Mouse (Mus musculus): ENCODE measurements at regions not wholly inside any gene's neighbourhood (a gene's known extent, or its start where the extent isn't known, plus 50 kb on each side); places are given as distances from the start of the nearest gene placed in this dataset.

GRCm38 (mm10) chr15:62698559-62698958 is 1146.4 kb downstream of the Gsdmc2 start:
- Histone ChIP-seq H3K27ac (ENCODE audit: low read depth) (no peak overlapping the region), H3K27me3 (ENCODE audit: insufficient read depth, low read length) (no peaks in the 10 kb centered on the region), H3K4me2 (ENCODE audit: low read depth, low read length) (no peak overlapping the region), H3K36me3 (replicated peaks; ENCODE audit: insufficient read depth, low read length) (no peaks in the 10 kb centered on the region), H3K4me1 (ENCODE audit: insufficient read depth) (no peaks in the 10 kb centered on the region), H3K9me3 (ENCODE audit: low read length) (no peaks in the 10 kb centered on the region), H3K4me3 (ENCODE audit: low read depth, low read length) (no peak overlapping the region), H3K9ac (replicated peaks) (no peak overlapping the region)
- DNase-seq (no peak), ATAC-seq (no peak)
- TF ChIP-seq CTCF (IDR thresholded peaks at IDR 0.05; ENCODE audit: low read depth) (no peak), EP300 (IDR thresholded peaks at IDR 0.05; ENCODE audit: low read depth) (no peak)
- WGBS (ENCODE audit: insufficient replicate concordance): 43% methylated on average over 1 of the region's 1 CpGs

- no peaks in the 10 kb centered on the region for H3K36me3 ChIP-seq (replicated peaks; ENCODE audit: insufficient read depth, low read length)
- ATAC-seq: no peak
- H3K9me3 ChIP-seq (ENCODE audit: low read length): no peaks in the 10 kb centered on the region
- no peak for DNase-seq
- no peak overlapping the region for H3K4me2 ChIP-seq (ENCODE audit: low read depth, low read length)
- no peaks in the 10 kb centered on the region for H3K27me3 ChIP-seq (ENCODE audit: insufficient read depth, low read length)
- H3K4me3 ChIP-seq (ENCODE audit: low read depth, low read length): no peak overlapping the region
- TF ChIP-seq EP300 (IDR thresholded peaks at IDR 0.05; ENCODE audit: low read depth) (no peak), CTCF (IDR thresholded peaks at IDR 0.05; ENCODE audit: low read depth) (no peak)
- no peak overlapping the region for H3K27ac ChIP-seq (ENCODE audit: low read depth)
- 66% methylated on average over 3 of the region's 3 CpGs for WGBS (ENCODE audit: insufficient replicate concordance)
- H3K9ac ChIP-seq (replicated peaks): no peak overlapping the region
- H3K4me1 ChIP-seq (ENCODE audit: insufficient read depth): no peaks in the 10 kb centered on the region
Measured at GRCm38 (mm10) chr15:62694734-62695133, 1150.2 kb downstream of the Gsdmc2 start.

- Histone ChIP-seq H3K9me3 (ENCODE audit: low read length) (no peaks in the 10 kb centered on the region), H3K36me3 (replicated peaks; ENCODE audit: insufficient read depth, low read length) (no peaks in the 10 kb centered on the region), H3K27me3 (ENCODE audit: insufficient read depth, low read length) (no peaks in the 10 kb centered on the region), H3K4me2 (ENCODE audit: low read depth, low read length) (no peak overlapping the region), H3K9ac (replicated peaks) (no peak overlapping the region), H3K4me3 (ENCODE audit: low read depth, low read length) (no peak overlapping the region), H3K27ac (ENCODE audit: low read depth) (no peak overlapping the region), H3K4me1 (ENCODE audit: insufficient read depth) (no peaks in the 10 kb centered on the region)
- DNase-seq (no peak), ATAC-seq (no peak)
- 85% methylated on average over 9 of the region's 10 CpGs for WGBS (ENCODE audit: insufficient replicate concordance)
- TF ChIP-seq EP300 (IDR thresholded peaks at IDR 0.05; ENCODE audit: low read depth): no peak
Measured at GRCm38 (mm10) chr15:62693671-62694070, 1151.3 kb downstream of the Gsdmc2 start.

- no peak overlapping the region for H3K9ac ChIP-seq (replicated peaks)
- no peak overlapping the region for H3K4me3 ChIP-seq (ENCODE audit: low read depth, low read length)
- TF ChIP-seq EP300 (IDR thresholded peaks at IDR 0.05; ENCODE audit: low read depth) (no peak), CTCF (IDR thresholded peaks at IDR 0.05; ENCODE audit: low read depth) (no peak)
- WGBS (ENCODE audit: insufficient replicate concordance): 79% methylated on average over 4 of the region's 4 CpGs
- H3K27ac ChIP-seq (ENCODE audit: low read depth): no peak overlapping the region
- H3K36me3 ChIP-seq (replicated peaks; ENCODE audit: insufficient read depth, low read length): no peaks in the 10 kb centered on the region
- no peaks in the 10 kb centered on the region for H3K27me3 ChIP-seq (ENCODE audit: insufficient read depth, low read length)
- H3K9me3 ChIP-seq (ENCODE audit: low read length): no peaks in the 10 kb centered on the region
- ATAC-seq: no peak
- H3K4me2 ChIP-seq (ENCODE audit: low read depth, low read length): no peak overlapping the region
- DNase-seq: no peak
- H3K4me1 ChIP-seq (ENCODE audit: insufficient read depth): no peaks in the 10 kb centered on the region
Measured at GRCm38 (mm10) chr15:62673410-62673809, 1171.6 kb downstream of the Gsdmc2 start.

GRCm38 (mm10) chr15:62670026-62670425 is 1175.0 kb downstream of the Gsdmc2 start:
- Histone ChIP-seq H3K27me3 (ENCODE audit: insufficient read depth, low read length) (no peaks in the 10 kb centered on the region), H3K9me3 (ENCODE audit: low read length) (no peaks in the 10 kb centered on the region), H3K27ac (ENCODE audit: low read depth) (no peak overlapping the region), H3K4me2 (ENCODE audit: low read depth, low read length) (no peak overlapping the region), H3K9ac (replicated peaks) (no peak overlapping the region), H3K4me3 (ENCODE audit: low read depth, low read length) (no peak overlapping the region), H3K36me3 (replicated peaks; ENCODE audit: insufficient read depth, low read length) (no peaks in the 10 kb centered on the region), H3K4me1 (ENCODE audit: insufficient read depth) (no peaks in the 10 kb centered on the region)
- ATAC-seq: no peak
- no peak for DNase-seq
- 79% methylated on average over 3 of the region's 3 CpGs for WGBS (ENCODE audit: insufficient replicate concordance)
- TF ChIP-seq CTCF (IDR thresholded peaks at IDR 0.05; ENCODE audit: low read depth) (no peak), EP300 (IDR thresholded peaks at IDR 0.05; ENCODE audit: low read depth) (no peak)

- no peak for TF ChIP-seq EP300 (IDR thresholded peaks at IDR 0.05; ENCODE audit: low read depth)
- TF ChIP-seq CTCF (IDR thresholded peaks at IDR 0.05; ENCODE audit: low read depth): no peak
- H3K27ac ChIP-seq (ENCODE audit: low read depth): no peak overlapping the region
- H3K9me3 ChIP-seq (ENCODE audit: low read length): no peaks in the 10 kb centered on the region
- ATAC-seq (no peak), DNase-seq (no peak)
- H3K27me3 ChIP-seq (ENCODE audit: insufficient read depth, low read length): no peaks in the 10 kb centered on the region
- H3K36me3 ChIP-seq (replicated peaks; ENCODE audit: insufficient read depth, low read length): no peaks in the 10 kb centered on the region
- H3K4me3 ChIP-seq (ENCODE audit: low read depth, low read length): no peak overlapping the region
- no peak overlapping the region for H3K9ac ChIP-seq (replicated peaks)
- 75% methylated on average over 4 of the region's 4 CpGs for WGBS (ENCODE audit: insufficient replicate concordance)
- no peaks in the 10 kb centered on the region for H3K4me1 ChIP-seq (ENCODE audit: insufficient read depth)
- H3K4me2 ChIP-seq (ENCODE audit: low read depth, low read length): no peak overlapping the region
Measured at GRCm38 (mm10) chr15:62659096-62659495, 1185.9 kb downstream of the Gsdmc2 start.

- WGBS (ENCODE audit: insufficient replicate concordance): 80% methylated on average over 1 of the region's 1 CpGs
- no peak for ATAC-seq
- no peak overlapping the region for H3K27ac ChIP-seq (ENCODE audit: low read depth)
Measured at GRCm38 (mm10) chr15:62658695-62659094, 1186.3 kb downstream of the Gsdmc2 start.

More at GRCm38 (mm10) chr15:62658695-62659094, 1186.3 kb downstream of the Gsdmc2 start:
- DNase-seq: no peak
- Histone ChIP-seq H3K4me1 (ENCODE audit: insufficient read depth) (no peaks in the 10 kb centered on the region), H3K4me2 (ENCODE audit: low read depth, low read length) (no peak overlapping the region), H3K9me3 (ENCODE audit: low read length) (no peaks in the 10 kb centered on the region), H3K36me3 (replicated peaks; ENCODE audit: insufficient read depth, low read length) (no peaks in the 10 kb centered on the region), H3K9ac (replicated peaks) (no peak overlapping the region), H3K4me3 (ENCODE audit: low read depth, low read length) (no peak overlapping the region), H3K27me3 (ENCODE audit: insufficient read depth, low read length) (no peaks in the 10 kb centered on the region)
- TF ChIP-seq CTCF (IDR thresholded peaks at IDR 0.05; ENCODE audit: low read depth) (no peak), EP300 (IDR thresholded peaks at IDR 0.05; ENCODE audit: low read depth) (no peak)
